Comparison of ENCODE assay signal across 7 mouse cellular contexts in the genomic region with DNA sequence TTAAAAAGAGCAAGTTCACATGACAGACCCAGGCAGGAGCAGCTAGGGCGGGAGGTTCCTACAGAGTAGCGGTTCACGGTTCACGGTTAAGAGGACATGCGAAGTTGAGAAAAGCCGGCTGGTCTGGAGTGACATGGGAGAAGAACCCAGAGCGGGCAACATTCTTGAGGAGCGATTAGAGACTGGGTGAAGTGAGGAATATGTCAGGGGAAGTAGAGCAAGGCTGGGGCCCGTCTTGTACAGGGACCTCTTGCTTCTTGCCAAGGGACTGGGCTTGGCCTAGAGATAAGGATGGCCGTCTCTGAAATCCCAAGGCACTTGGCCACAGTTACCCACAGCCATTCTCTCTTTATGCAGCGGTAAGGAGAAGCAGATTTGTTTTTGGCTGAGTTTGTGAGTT. TPM values are rescaled to one million over a fixed set of nuclear protein-coding genes. Genes with fewer than 3 reads are reported as not detected.
DNase-seq lines count a peak whose midpoint lies in the region; ATAC-seq lines count a peak whose summit lies in the region.

No protein-coding gene starts in this region.

- no peak overlapping the region for H3K27ac ChIP-seq in neural tube, embryonic 11.5 days (ENCODE audit: low read depth, low read length)
- peak overlapping the region; percentile 92 for H3K27ac ChIP-seq in heart, embryonic 15.5 days
- peak overlapping the region; percentile 86 for H3K27ac ChIP-seq in liver, embryonic 15.5 days (replicated peaks)

- WGBS in neural tube, embryonic 11.5 days = 72% methylated on average over 11 of the region's 11 CpGs
- WGBS in heart, embryonic 15.5 days = 13% methylated on average over 11 of the region's 11 CpGs
- WGBS in liver, embryonic 15.5 days (ENCODE audit: insufficient replicate concordance) = 27% methylated on average over 11 of the region's 11 CpGs

- peak overlapping the region; percentile 45 for H3K4me2 ChIP-seq in neural tube, embryonic 11.5 days (ENCODE audit: low read depth)
- H3K4me2 ChIP-seq in heart, embryonic 15.5 days = peak overlapping the region; percentile 83
- H3K4me2 ChIP-seq in liver, embryonic 15.5 days = peak overlapping the region; percentile 90

- peak overlapping the region; percentile 96 for H3K9ac ChIP-seq in neural tube, embryonic 11.5 days (ENCODE audit: low read length)
- peak overlapping the region; percentile 94 for H3K9ac ChIP-seq in heart, embryonic 15.5 days
- peak overlapping the region; percentile 94 for H3K9ac ChIP-seq in liver, embryonic 15.5 days

- DNase-seq in neural tube, embryonic 11.5 days (ENCODE audit: low spot score) = no peak
- DNase-seq in neural tube, embryonic 10.5 days (ENCODE audit: extremely low spot score, low spot score) = no peak
- no peak for DNase-seq in urinary bladder, postnatal 14 days (ENCODE audit: low spot score)
- DNase-seq in testis, postnatal 10 days (ENCODE audit: low spot score) = no peak
- DNase-seq in ovary, postnatal 10 days (ENCODE audit: low spot score) = no peak

- H3K36me3 ChIP-seq in neural tube, embryonic 11.5 days (ENCODE audit: control insufficient read depth, insufficient read depth, low read length) = peaks cover 3% of the 10 kb centered on the region; the same call in 1 of the 2 replicates
- no peaks in the 10 kb centered on the region for H3K36me3 ChIP-seq in heart, embryonic 15.5 days
- peaks cover 33% of the 10 kb centered on the region for H3K36me3 ChIP-seq in liver, embryonic 15.5 days (replicated peaks)

- H3K9me3 ChIP-seq in neural tube, embryonic 11.5 days (ENCODE audit: control insufficient read depth, low read length) = no peaks in the 10 kb centered on the region
- H3K9me3 ChIP-seq in heart, embryonic 15.5 days (replicated peaks) = no peaks in the 10 kb centered on the region
- no peaks in the 10 kb centered on the region for H3K9me3 ChIP-seq in liver, embryonic 15.5 days (replicated peaks)

- ATAC-seq in neural tube, embryonic 11.5 days (ENCODE audit: insufficient read depth, low FRiP score, low TSS enrichment) = no peak
- ATAC-seq in heart, embryonic 15.5 days (replicated peaks; ENCODE audit: insufficient number of reproducible peaks, insufficient read depth, low FRiP score, low read depth) = no peak
- ATAC-seq in liver, embryonic 15.5 days (ENCODE audit: insufficient read depth) = peak; percentile 68

- peak overlapping the region; percentile 84 for H3K4me3 ChIP-seq in neural tube, embryonic 11.5 days (ENCODE audit: low read depth, low read length)
- H3K4me3 ChIP-seq in heart, embryonic 15.5 days = peak overlapping the region; percentile 84
- peak overlapping the region; percentile 85 for H3K4me3 ChIP-seq in liver, embryonic 15.5 days (replicated peaks)

- no peaks in the 10 kb centered on the region for H3K27me3 ChIP-seq in neural tube, embryonic 11.5 days (ENCODE audit: control insufficient read depth, insufficient read depth, low read length)
- H3K27me3 ChIP-seq in heart, embryonic 15.5 days = no peaks in the 10 kb centered on the region
- peaks cover 7% of the 10 kb centered on the region for H3K27me3 ChIP-seq in liver, embryonic 15.5 days

- peaks cover 19% of the 10 kb centered on the region for H3K4me1 ChIP-seq in neural tube, embryonic 11.5 days (ENCODE audit: control insufficient read depth, insufficient read depth, low read length)
- peaks cover 47% of the 10 kb centered on the region for H3K4me1 ChIP-seq in heart, embryonic 15.5 days (replicated peaks)
- peaks cover 57% of the 10 kb centered on the region for H3K4me1 ChIP-seq in liver, embryonic 15.5 days (replicated peaks)

RNA-seq across cellular contexts. Expression of gene F2r, which starts 1.8 kb away (rescaled TPM):
- polyA plus RNA-seq in neural tube, embryonic 11.5 days (2014; fragmentation: Nextera tagmentation; extraction: Ambion mirVana) = 134 and 146 TPM in 2 replicates
- 98.6 and 109 TPM in 2 replicates for polyA plus RNA-seq in heart, embryonic 15.5 days (2015; fragmentation: Nextera tagmentation; extraction: Ambion mirVana)
- polyA plus RNA-seq in liver, embryonic 15.5 days (2015; fragmentation: Nextera tagmentation; extraction: Ambion mirVana) = 32.3 and 35.9 TPM in 2 replicates
